7 mouse cellular contexts compared by ENCODE assay signal in the genomic region with DNA sequence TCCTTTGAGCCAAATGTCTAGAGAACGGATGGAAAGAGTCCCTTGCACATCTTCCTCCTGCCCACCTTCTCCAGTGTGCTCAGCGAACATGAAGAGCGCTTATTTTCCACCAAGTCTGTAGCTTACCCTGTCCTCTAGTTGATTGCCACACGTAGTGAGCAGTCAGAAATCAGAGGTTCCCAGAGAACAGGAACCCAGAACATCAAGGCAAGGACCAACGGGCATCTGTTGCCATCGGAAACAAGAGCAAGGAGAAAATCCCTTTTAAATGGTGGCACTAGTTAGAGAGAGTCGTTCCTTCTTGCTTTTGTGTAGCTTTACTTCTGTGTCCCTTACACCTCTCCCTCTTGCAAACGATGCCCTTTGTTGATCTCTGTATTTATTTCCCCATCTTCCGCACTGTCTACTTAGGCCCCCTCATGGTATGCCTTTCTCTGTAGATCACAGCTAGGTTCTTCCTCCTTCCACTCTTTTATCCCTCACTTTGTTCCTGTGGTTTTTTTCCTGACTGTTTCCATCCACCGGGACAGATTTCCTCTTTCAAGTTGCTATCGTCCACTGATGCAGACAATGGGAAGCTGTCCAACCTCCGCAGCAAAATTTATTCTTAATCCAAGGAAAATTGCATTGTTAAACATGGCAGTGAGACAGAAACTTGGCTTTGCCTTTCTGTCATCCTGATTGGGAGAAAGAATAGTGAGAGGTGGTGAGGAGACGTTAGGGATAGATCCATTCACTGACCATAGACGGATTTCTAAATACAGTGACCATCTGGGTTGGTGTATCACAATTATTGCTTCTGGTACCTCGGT. TPM values are rescaled to one million over a fixed set of nuclear protein-coding genes. Genes with fewer than 3 reads are reported as not detected.
DNase-seq lines count a peak whose midpoint lies in the region; ATAC-seq lines count a peak whose summit lies in the region.

No protein-coding gene starts in this region.

- H3K4me3 ChIP-seq in lung, embryonic 16.5 days (ENCODE audit: low read length) = peak overlapping the region; percentile 95
- peak overlapping the region; percentile 93 for H3K4me3 ChIP-seq in forebrain, embryonic 15.5 days
- H3K4me3 ChIP-seq in liver, embryonic 12.5 days = peak overlapping the region; percentile 89

- peaks cover 5% of the 10 kb centered on the region; the same call in 1 of the 2 replicates for H3K36me3 ChIP-seq in lung, embryonic 16.5 days (ENCODE audit: control insufficient read depth, insufficient read depth, low read length)
- H3K36me3 ChIP-seq in forebrain, embryonic 15.5 days = peaks cover 10% of the 10 kb centered on the region
- H3K36me3 ChIP-seq in liver, embryonic 12.5 days = peaks cover 26% of the 10 kb centered on the region

- H3K4me2 ChIP-seq in lung, embryonic 16.5 days (ENCODE audit: low read depth, low read length) = peak overlapping the region; percentile 90
- H3K4me2 ChIP-seq in forebrain, embryonic 15.5 days (replicated peaks) = peak overlapping the region; percentile 74
- H3K4me2 ChIP-seq in liver, embryonic 12.5 days = peak overlapping the region; percentile 96

- H3K9ac ChIP-seq in lung, embryonic 16.5 days (ENCODE audit: low read length) = no peak overlapping the region; the same call in 1 of the 2 replicates
- H3K9ac ChIP-seq in forebrain, embryonic 15.5 days (replicated peaks) = 0 out of 2 replicates have a peak overlapping the region, but pooled peaks have one; percentile 59
- peak overlapping the region; percentile 75; the same call in 1 of the 2 replicates for H3K9ac ChIP-seq in liver, embryonic 12.5 days

- peaks cover 37% of the 10 kb centered on the region for H3K4me1 ChIP-seq in lung, embryonic 16.5 days (replicated peaks; ENCODE audit: control insufficient read depth, insufficient read depth, low read length)
- H3K4me1 ChIP-seq in forebrain, embryonic 15.5 days = peaks cover 40% of the 10 kb centered on the region
- peaks cover 70% of the 10 kb centered on the region for H3K4me1 ChIP-seq in liver, embryonic 12.5 days

- peak overlapping the region; percentile 43 for H3K27ac ChIP-seq in lung, embryonic 16.5 days (ENCODE audit: low read length)
- H3K27ac ChIP-seq in forebrain, embryonic 15.5 days (replicated peaks) = peak overlapping the region; percentile 98
- no peak overlapping the region for H3K27ac ChIP-seq in liver, embryonic 12.5 days

- H3K9me3 ChIP-seq in lung, embryonic 16.5 days (ENCODE audit: control insufficient read depth, low read length) = no peaks in the 10 kb centered on the region
- H3K9me3 ChIP-seq in forebrain, embryonic 15.5 days = no peaks in the 10 kb centered on the region
- no peaks in the 10 kb centered on the region for H3K9me3 ChIP-seq in liver, embryonic 12.5 days (replicated peaks)

- ATAC-seq in lung, embryonic 16.5 days (ENCODE audit: low read depth) = no peak
- no peak for ATAC-seq in forebrain, embryonic 15.5 days (replicated peaks)
- no peak for ATAC-seq in liver, embryonic 12.5 days

- no peaks in the 10 kb centered on the region for H3K27me3 ChIP-seq in lung, embryonic 16.5 days (ENCODE audit: control insufficient read depth, insufficient read depth, low read depth, low read length)
- H3K27me3 ChIP-seq in forebrain, embryonic 15.5 days = no peaks in the 10 kb centered on the region
- H3K27me3 ChIP-seq in liver, embryonic 12.5 days (replicated peaks) = peaks cover 48% of the 10 kb centered on the region

- no peak for DNase-seq in lung, postnatal 36 days
- peak; percentile 17 for DNase-seq in yolk sac, embryonic 10.5 days (ENCODE audit: low spot score)
- no peak for DNase-seq in thymus, postnatal 0 days (ENCODE audit: low spot score)
- no peak for DNase-seq in embryo, embryonic 10 days (ENCODE audit: low spot score)

- 43% methylated on average over 15 of the region's 15 CpGs for WGBS in lung, embryonic 16.5 days
- 43% methylated on average over 15 of the region's 15 CpGs for WGBS in forebrain, embryonic 15.5 days
- 35% methylated on average over 15 of the region's 15 CpGs for WGBS in liver, embryonic 12.5 days (ENCODE audit: insufficient replicate concordance)

RNA-seq across cellular contexts. Expression of a gene that starts 1.4 kb away (rescaled TPM):
- polyA plus RNA-seq in lung, embryonic 16.5 days (2015; fragmentation: Nextera tagmentation; extraction: Ambion mirVana) = 430 and 457 TPM in 2 replicates
- polyA plus RNA-seq in forebrain, embryonic 15.5 days (2015; fragmentation: Nextera tagmentation; extraction: Ambion mirVana) = 460 and 475 TPM in 2 replicates
- polyA plus RNA-seq in liver, embryonic 12.5 days (2016; fragmentation: Nextera tagmentation; extraction: Ambion mirVana) = 364 and 370 TPM in 2 replicates
- polyA plus RNA-seq in thymus, postnatal 0 days (2015; fragmentation: Nextera tagmentation; extraction: Ambion mirVana) = 711 and 747 TPM in 2 replicates

RNA-seq across cellular contexts. Expression of a gene that starts 1.5 kb away (rescaled TPM):
- 16.2 and 16.5 TPM in 2 replicates for polyA plus RNA-seq in lung, embryonic 16.5 days (2015; fragmentation: Nextera tagmentation; extraction: Ambion mirVana)
- polyA plus RNA-seq in forebrain, embryonic 15.5 days (2015; fragmentation: Nextera tagmentation; extraction: Ambion mirVana) = 18.1 and 18.8 TPM in 2 replicates
- 5.0 and 5.1 TPM in 2 replicates for polyA plus RNA-seq in liver, embryonic 12.5 days (2016; fragmentation: Nextera tagmentation; extraction: Ambion mirVana)
- polyA plus RNA-seq in thymus, postnatal 0 days (2015; fragmentation: Nextera tagmentation; extraction: Ambion mirVana) = 4.8 and 5.4 TPM in 2 replicates

RNA-seq across cellular contexts. Expression of a gene that starts 16.2 kb away (rescaled TPM):
- polyA plus RNA-seq in lung, embryonic 16.5 days (2015; fragmentation: Nextera tagmentation; extraction: Ambion mirVana) = 57.5 and 66.6 TPM in 2 replicates
- polyA plus RNA-seq in forebrain, embryonic 15.5 days (2015; fragmentation: Nextera tagmentation; extraction: Ambion mirVana) = 17.4 and 19.5 TPM in 2 replicates
- 12.6 and 14.7 TPM in 2 replicates for polyA plus RNA-seq in liver, embryonic 12.5 days (2016; fragmentation: Nextera tagmentation; extraction: Ambion mirVana)
- 35.0 and 40.4 TPM in 2 replicates for polyA plus RNA-seq in thymus, postnatal 0 days (2015; fragmentation: Nextera tagmentation; extraction: Ambion mirVana)

RNA-seq across cellular contexts. Expression of a gene that starts 38.6 kb away (rescaled TPM):
- polyA plus RNA-seq in lung, embryonic 16.5 days (2015; fragmentation: Nextera tagmentation; extraction: Ambion mirVana) = 3.4 and 4.0 TPM in 2 replicates
- 4.3 and 4.7 TPM in 2 replicates for polyA plus RNA-seq in forebrain, embryonic 15.5 days (2015; fragmentation: Nextera tagmentation; extraction: Ambion mirVana)
- polyA plus RNA-seq in liver, embryonic 12.5 days (2016; fragmentation: Nextera tagmentation; extraction: Ambion mirVana) = 0.32 and 0.33 TPM in 2 replicates
- 1.9 and 2.4 TPM in 2 replicates for polyA plus RNA-seq in thymus, postnatal 0 days (2015; fragmentation: Nextera tagmentation; extraction: Ambion mirVana)

RNA-seq across cellular contexts. Expression of a gene that starts 42.7 kb away (rescaled TPM):
- 1.3 and 2.2 TPM in 2 replicates for polyA plus RNA-seq in lung, embryonic 16.5 days (2015; fragmentation: Nextera tagmentation; extraction: Ambion mirVana)
- 4.1 and 4.8 TPM in 2 replicates for polyA plus RNA-seq in forebrain, embryonic 15.5 days (2015; fragmentation: Nextera tagmentation; extraction: Ambion mirVana)
- polyA plus RNA-seq in liver, embryonic 12.5 days (2016; fragmentation: Nextera tagmentation; extraction: Ambion mirVana) = 0.92 and 1.1 TPM in 2 replicates
- 2.5 and 2.6 TPM in 2 replicates for polyA plus RNA-seq in thymus, postnatal 0 days (2015; fragmentation: Nextera tagmentation; extraction: Ambion mirVana)
